Mouse (Mus musculus): ENCODE results near the gene Trpm7. TPM values are rescaled to one million over a fixed set of nuclear protein-coding genes. Genes with fewer than 3 reads are reported as not detected.

Gene Trpm7
- polyA plus RNA-seq, 2 experiments = 43.6 to 44.3 TPM

- H3K4me3 ChIP-seq (replicated peaks; ENCODE audit: low read length) = no peak overlapping the region
- ATAC-seq (ENCODE audit: low FRiP score, low read depth) (no peak), DNase-seq (ENCODE audit: low spot score) (no peak)
- no peaks in the 10 kb centered on the region for H3K9me3 ChIP-seq (ENCODE audit: control insufficient read depth, low read length)
- H3K36me3 ChIP-seq (ENCODE audit: control insufficient read depth, insufficient read depth, low read length) = no peaks in the 10 kb centered on the region; the same call in 1 of the 2 replicates
- no peak overlapping the region for H3K9ac ChIP-seq (ENCODE audit: low read depth, low read length, severe bottlenecking)
- WGBS = 70% methylated on average over 19 of the region's 19 CpGs
- no peak for TF ChIP-seq POLR2A (IDR thresholded peaks at IDR 0.05; ENCODE audit: borderline replicate concordance, extremely low read depth, insufficient read depth, insufficient read length)
- H3K27ac ChIP-seq (replicated peaks; ENCODE audit: low read depth, low read length) = no peak overlapping the region
- no peaks in the 10 kb centered on the region for H3K4me1 ChIP-seq (ENCODE audit: control insufficient read depth, insufficient read depth, low read length)
- H3K27me3 ChIP-seq (ENCODE audit: control insufficient read depth, insufficient read depth, low read length) = no peaks in the 10 kb centered on the region
- H3K4me2 ChIP-seq (replicated peaks; ENCODE audit: low read depth, low read length, severe bottlenecking) = no peak overlapping the region
Observed at GRCm38 (mm10) chr2:126769431-126770181, 106.4 kb downstream of the Trpm7 start.

- Histone ChIP-seq H3K9ac (ENCODE audit: low read depth, low read length, severe bottlenecking) (no peak overlapping the region), H3K27me3 (ENCODE audit: control insufficient read depth, insufficient read depth, low read length) (no peaks in the 10 kb centered on the region), H3K27ac (replicated peaks; ENCODE audit: low read depth, low read length) (no peak overlapping the region), H3K9me3 (ENCODE audit: control insufficient read depth, low read length) (no peaks in the 10 kb centered on the region), H3K4me1 (ENCODE audit: control insufficient read depth, insufficient read depth, low read length) (no peaks in the 10 kb centered on the region), H3K4me3 (replicated peaks; ENCODE audit: low read length) (no peak overlapping the region), H3K36me3 (ENCODE audit: control insufficient read depth, insufficient read depth, low read length) (peaks cover 4% of the 10 kb centered on the region), H3K4me2 (replicated peaks; ENCODE audit: low read depth, low read length, severe bottlenecking) (no peak overlapping the region)
- no peak for TF ChIP-seq POLR2A (IDR thresholded peaks at IDR 0.05; ENCODE audit: borderline replicate concordance, extremely low read depth, insufficient read depth, insufficient read length)
- 75% methylated on average over 4 of the region's 4 CpGs for WGBS
- ATAC-seq (ENCODE audit: low FRiP score, low read depth) (no peak), DNase-seq (ENCODE audit: low spot score) (no peak)
Observed at GRCm38 (mm10) chr2:126768194-126768593, 107.8 kb downstream of the Trpm7 start.

GRCm38 (mm10) chr2:126767599-126767998 is 108.4 kb downstream of the Trpm7 start:
- ATAC-seq (ENCODE audit: low FRiP score, low read depth) (no peak), DNase-seq (ENCODE audit: low spot score) (no peak)
- no peak overlapping the region for H3K4me2 ChIP-seq (replicated peaks; ENCODE audit: low read depth, low read length, severe bottlenecking)
- H3K9ac ChIP-seq (ENCODE audit: low read depth, low read length, severe bottlenecking) = no peak overlapping the region
- no peak overlapping the region for H3K27ac ChIP-seq (replicated peaks; ENCODE audit: low read depth, low read length)
- 90% methylated on average over 3 of the region's 3 CpGs for WGBS
- no peaks in the 10 kb centered on the region for H3K9me3 ChIP-seq (ENCODE audit: control insufficient read depth, low read length)
- no peak for TF ChIP-seq POLR2A (IDR thresholded peaks at IDR 0.05; ENCODE audit: borderline replicate concordance, extremely low read depth, insufficient read depth, insufficient read length)
- H3K4me1 ChIP-seq (ENCODE audit: control insufficient read depth, insufficient read depth, low read length) = no peaks in the 10 kb centered on the region
- H3K36me3 ChIP-seq (ENCODE audit: control insufficient read depth, insufficient read depth, low read length) = peaks cover 10% of the 10 kb centered on the region
- H3K27me3 ChIP-seq (ENCODE audit: control insufficient read depth, insufficient read depth, low read length) = no peaks in the 10 kb centered on the region
- H3K4me3 ChIP-seq (replicated peaks; ENCODE audit: low read length) = no peak overlapping the region

GRCm38 (mm10) chr2:126765867-126766582 is 110.0 kb downstream of the Trpm7 start:
- H3K9ac ChIP-seq (ENCODE audit: low read depth, low read length, severe bottlenecking) = no peak overlapping the region
- H3K4me3 ChIP-seq (replicated peaks; ENCODE audit: low read length) = no peak overlapping the region
- WGBS = 34% methylated on average over 11 of the region's 11 CpGs
- peak; percentile 26 for ATAC-seq (ENCODE audit: low FRiP score, low read depth)
- peaks cover 25% of the 10 kb centered on the region for H3K36me3 ChIP-seq (ENCODE audit: control insufficient read depth, insufficient read depth, low read length)
- no peaks in the 10 kb centered on the region for H3K4me1 ChIP-seq (ENCODE audit: control insufficient read depth, insufficient read depth, low read length)
- no peaks in the 10 kb centered on the region for H3K27me3 ChIP-seq (ENCODE audit: control insufficient read depth, insufficient read depth, low read length)
- no peak overlapping the region for H3K4me2 ChIP-seq (replicated peaks; ENCODE audit: low read depth, low read length, severe bottlenecking)
- no peak overlapping the region for H3K27ac ChIP-seq (replicated peaks; ENCODE audit: low read depth, low read length)
- DNase-seq (ENCODE audit: low spot score) = no peak
- TF ChIP-seq POLR2A (IDR thresholded peaks at IDR 0.05; ENCODE audit: borderline replicate concordance, extremely low read depth, insufficient read depth, insufficient read length) = no peak
- H3K9me3 ChIP-seq (ENCODE audit: control insufficient read depth, low read length) = no peaks in the 10 kb centered on the region

GRCm38 (mm10) chr2:126759351-126759750 is 116.7 kb downstream of the Trpm7 start:
- Histone ChIP-seq H3K27me3 (ENCODE audit: control insufficient read depth, insufficient read depth, low read length) (no peaks in the 10 kb centered on the region), H3K4me3 (replicated peaks; ENCODE audit: low read length) (no peak overlapping the region), H3K9me3 (ENCODE audit: control insufficient read depth, low read length) (no peaks in the 10 kb centered on the region), H3K9ac (ENCODE audit: low read depth, low read length, severe bottlenecking) (no peak overlapping the region), H3K4me2 (replicated peaks; ENCODE audit: low read depth, low read length, severe bottlenecking) (no peak overlapping the region), H3K4me1 (ENCODE audit: control insufficient read depth, insufficient read depth, low read length) (no peaks in the 10 kb centered on the region), H3K36me3 (ENCODE audit: control insufficient read depth, insufficient read depth, low read length) (peaks cover 89% of the 10 kb centered on the region), H3K27ac (replicated peaks; ENCODE audit: low read depth, low read length) (no peak overlapping the region)
- DNase-seq (ENCODE audit: low spot score) (no peak), ATAC-seq (ENCODE audit: low FRiP score, low read depth) (no peak)
- WGBS = 93% methylated on average over 7 of the region's 7 CpGs
- TF ChIP-seq POLR2A (IDR thresholded peaks at IDR 0.05; ENCODE audit: borderline replicate concordance, extremely low read depth, insufficient read depth, insufficient read length) = no peak
